Mouse (Mus musculus) gonadal fat pad, adult 2 months (tissue): Measurements from ENCODE around the gene Mkrn1. TPM values are rescaled to one million over a fixed set of nuclear protein-coding genes. Genes with fewer than 3 reads are reported as not detected.
"Not testable (repeated sequence)": the region's sequence is repeated elsewhere in the genome, so short reads cannot be mapped to it uniquely, and the experiment has no call there.

Source experiments
- DNase-seq: peaks from one replicate; pipeline ENCODE4 v3.0.0-alpha.2; 2012; ENCODE audit warnings: low read depth
- polyA plus RNA-seq: library from polyadenylated mRNA; depleted of rRNA; stranded (reverse); fragments of >200 nt; gene quantifications from 2 replicates; pipeline ENCODE4 v1.2.3, GENCODE M21; 2012

Mkrn1 gene
- polyA plus RNA-seq, 1 experiment, result 93.7 TPM

DNA sequence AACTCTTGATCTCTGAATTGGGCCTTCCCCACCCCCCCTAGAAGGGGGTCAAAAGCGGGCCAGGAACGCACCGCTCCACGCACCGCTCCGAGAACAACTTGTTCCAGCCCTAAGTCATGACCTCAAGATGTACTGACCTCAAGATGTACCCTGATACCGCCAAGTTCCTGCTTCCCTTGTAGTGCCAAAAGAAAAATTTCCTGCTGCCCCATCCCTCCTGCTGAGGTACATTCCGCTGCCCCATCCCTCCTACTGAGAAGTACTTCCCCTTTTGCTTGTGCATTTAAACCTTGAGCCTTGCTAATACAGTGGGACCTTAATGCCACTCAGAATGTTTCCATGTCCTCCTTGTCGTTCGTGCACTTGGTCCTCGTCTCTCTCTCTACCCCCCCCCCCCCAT, 10.5 kb upstream of the Mkrn1 start:
- no peak for DNase-seq

DNA sequence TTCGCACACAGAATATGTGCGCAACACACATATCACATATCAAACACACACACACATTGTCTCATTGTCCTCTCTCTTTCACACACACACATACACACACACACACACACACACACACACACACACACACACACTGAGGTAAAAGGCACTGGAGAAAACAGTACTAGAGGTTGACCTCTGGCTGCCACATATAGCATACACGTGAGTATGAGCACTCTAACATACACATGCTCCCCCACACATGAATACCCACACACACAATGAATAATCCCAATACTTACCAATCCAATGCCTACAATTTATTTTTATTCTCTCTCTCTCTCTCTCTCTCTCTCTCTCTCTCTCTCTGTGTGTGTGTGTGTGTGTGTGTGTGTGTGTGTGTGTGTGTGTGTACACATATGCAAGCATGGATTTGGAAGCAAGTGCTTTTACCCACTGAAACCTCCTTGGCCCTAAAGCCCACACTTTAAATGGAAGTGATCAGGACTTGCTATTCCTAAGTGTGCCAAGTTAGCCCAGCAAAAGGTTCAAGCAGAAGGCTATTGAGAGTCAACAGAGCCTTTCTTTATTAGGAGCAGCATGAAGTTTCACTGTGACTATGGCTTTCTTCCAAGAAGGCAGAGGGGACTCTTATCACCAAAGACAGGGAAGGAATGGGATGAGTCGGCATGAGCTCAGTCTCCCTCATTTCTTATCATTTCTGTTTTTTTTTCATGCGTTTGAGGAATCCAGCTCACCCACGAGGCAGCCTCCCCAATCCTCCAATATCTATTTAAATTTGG, 8.9 kb upstream of the Mkrn1 start:
- no peak for DNase-seq

DNA sequence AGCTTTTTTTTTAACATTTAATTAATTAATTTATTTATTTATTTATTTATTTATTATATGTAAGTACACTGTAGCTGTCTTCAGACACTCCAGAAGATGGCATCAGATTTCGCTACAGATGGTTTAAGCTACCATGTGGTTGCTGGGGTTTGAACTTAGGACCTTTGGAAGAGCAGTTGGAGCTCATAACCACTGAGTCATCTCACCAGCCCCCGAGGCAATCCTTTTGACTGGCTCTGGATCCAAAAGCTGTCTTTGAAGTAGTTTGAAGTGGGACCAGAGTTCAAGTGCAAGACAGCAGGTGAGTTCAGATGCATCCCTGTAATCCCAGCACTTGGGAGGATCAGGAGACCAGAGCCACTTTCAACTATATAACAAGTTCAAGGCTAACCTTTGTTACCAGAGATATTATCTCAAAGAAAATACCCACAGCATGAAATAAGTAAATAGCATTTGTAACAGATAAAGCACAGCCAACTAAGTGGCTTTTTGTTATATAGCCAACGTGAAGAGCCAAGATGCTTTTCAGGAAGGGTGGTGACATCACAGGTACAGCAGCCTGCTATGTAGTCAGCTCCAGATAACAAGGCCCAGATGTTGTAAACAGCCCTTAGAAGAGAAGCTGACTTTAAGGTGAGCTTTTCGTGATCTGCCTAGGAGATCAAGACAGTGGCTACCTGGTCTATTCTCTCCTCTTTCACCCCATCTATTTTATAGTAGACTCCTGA, 7.2 kb upstream of the Mkrn1 start:
- DNase-seq, result no peak

DNA sequence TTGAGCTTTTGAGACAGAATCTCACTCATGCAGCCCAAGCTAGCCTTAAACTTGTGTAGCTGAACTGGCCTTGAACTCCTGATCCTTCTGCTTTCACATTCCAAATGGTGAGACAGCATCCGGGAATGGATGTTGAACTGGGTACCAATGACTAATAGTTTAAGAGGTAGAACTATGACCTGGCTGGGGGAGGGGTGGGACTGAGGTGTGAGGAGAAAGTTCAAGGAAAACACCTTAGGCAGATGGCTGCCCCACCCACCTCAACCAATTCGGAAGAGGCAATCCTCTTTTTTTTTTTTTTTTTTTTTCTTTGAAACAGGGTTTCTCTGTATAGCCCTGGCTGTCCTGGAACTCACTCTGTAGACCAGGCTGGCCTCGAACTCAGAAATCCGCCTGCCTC, 6.5 kb upstream of the Mkrn1 start:
- no peak for DNase-seq

DNA sequence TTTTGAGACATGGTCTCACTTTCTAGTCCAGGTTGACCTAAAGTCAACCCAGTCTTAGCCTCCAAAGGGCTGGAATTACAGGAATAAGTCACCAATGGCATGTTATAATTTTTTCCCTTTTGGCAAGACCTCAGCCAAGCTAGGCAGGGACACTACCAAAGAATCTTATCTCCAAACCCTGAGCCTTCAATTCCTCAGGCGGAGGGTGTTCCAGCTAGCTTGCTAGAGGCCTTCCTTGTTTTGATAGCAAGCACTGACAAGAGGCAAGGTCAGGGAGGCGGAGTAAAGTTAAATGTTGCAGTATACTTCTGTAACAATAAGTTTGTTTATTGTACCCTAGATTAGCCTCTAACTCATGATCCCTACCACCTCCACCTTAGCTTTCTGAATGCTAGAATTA, 4.9 kb upstream of the Mkrn1 start:
- DNase-seq, result no peak

DNA sequence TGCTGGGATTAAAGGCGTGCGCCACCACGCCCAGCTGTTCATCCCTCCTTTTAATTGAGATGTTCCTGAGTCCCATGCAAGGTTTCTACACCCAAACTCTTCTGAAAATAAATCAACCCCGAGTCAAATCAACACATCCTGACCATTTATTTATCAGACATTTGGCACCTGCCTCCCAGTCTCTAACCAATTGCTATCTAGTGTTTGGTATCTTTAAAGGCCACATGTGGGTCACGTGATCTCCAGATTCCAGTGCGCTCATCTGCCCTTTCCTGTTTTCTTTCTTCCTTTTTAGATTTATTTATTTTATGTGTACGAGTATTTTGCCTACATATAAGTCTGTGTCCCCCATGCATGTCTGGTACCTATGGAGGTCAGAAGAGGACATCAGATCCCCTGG, 3.4 kb upstream of the Mkrn1 start:
- no peak for DNase-seq

DNA sequence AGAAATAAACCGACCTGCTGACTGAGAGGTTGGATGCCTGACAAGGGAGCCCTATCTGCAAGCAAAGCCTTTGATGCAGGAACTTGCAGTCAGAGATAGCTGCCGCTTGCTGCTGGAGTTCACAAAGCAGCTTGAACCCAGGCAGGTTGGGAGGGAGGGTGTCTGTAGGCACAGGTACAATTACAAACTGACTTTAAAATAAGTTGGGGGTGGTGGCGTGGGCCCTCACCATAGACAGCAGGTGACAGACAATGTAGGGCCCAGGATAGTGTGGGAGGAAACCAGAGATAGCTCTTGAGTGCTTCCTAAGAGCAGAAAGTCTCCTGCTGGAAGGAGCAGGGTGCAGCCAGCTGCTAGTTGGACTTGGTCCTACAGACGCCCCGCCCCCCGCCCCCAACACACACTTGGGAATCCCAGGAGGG, 2.9 kb upstream of the Mkrn1 start:
- DNase-seq, result no peak

DNA sequence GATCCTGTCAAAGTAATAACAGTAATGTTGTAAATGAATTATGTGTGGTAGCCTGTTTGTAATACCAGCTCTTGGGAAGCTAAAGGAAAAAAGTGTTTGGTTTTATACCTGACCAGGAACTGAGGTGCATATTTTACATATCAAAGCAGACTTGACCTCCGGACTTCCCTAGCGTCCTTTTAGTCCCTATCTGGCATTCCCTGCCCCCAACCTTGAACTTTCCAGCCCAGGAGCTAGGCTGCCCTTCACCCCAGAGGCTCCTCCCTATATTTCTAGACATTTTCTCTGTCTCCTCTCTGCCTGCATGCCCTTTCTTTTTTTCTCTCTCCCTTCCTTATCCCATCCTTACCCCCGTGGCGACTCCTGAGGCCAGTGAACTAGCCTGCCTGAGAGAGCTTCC, 605 bp upstream of the Mkrn1 start:
- DNase-seq, result no peak

DNA sequence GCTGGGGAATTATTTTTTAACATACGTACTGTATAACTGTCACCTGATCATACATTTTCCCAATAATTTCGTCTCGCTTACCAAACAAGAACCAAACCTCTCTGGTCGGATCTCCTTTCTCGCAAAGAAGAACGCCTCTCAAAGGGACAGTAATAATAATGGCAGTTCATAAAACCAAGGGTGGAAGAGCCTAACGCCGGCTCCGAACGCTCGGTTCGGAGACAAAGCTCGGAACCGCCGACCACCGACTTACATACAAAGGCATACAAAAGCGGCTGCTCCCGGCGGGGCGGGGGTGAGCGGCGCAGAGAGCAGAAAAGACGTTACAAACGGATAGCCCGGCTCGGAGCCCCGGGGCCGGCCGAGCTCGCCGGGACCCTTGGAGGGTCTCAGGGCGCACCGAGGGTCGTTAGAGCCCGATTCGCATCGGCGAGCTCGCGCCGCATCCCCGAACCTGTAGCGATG, 844 bp downstream of the Mkrn1 start:
- DNase-seq, result no peak

DNA sequence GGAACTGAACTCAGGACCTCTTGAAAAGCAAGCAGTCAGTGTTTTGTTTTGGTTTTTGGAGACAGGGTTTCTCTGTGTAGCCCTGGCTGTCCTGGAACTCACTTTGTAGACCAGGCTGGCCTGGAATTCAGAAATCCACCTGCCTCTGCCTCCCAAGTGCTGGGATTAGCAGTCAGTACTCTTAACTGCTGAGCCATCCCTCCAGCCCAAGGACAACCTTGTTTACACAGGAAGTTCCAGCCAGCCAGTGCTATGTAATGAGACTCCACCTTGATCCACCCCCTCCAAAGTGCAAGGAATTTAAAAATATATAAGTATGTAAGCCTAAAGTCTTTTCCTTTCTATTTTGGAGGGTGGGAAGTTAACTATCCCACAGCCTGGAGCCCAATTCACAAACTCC, 3.6 kb downstream of the Mkrn1 start:
- DNase-seq, result not testable (repeated sequence)

DNA sequence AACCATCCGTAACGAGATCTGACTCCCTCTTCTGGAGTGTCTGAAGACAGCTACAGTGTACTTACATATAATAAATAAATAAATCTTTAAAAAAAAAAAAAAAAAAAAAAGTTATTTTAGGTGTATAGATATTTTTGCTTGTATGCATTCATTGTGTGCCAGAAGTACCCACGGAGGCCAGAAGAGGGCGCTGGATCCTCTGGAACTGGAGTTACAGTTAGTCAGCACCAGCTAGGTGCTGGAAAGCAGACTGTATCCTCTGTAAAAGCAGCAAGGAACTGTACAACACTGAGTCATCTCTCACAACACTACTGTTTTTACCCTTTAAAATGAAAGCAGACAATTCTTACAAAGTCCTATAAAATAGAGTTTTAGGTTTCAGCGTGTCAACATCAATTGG, 4.5 kb downstream of the Mkrn1 start:
- DNase-seq, result no peak

DNA sequence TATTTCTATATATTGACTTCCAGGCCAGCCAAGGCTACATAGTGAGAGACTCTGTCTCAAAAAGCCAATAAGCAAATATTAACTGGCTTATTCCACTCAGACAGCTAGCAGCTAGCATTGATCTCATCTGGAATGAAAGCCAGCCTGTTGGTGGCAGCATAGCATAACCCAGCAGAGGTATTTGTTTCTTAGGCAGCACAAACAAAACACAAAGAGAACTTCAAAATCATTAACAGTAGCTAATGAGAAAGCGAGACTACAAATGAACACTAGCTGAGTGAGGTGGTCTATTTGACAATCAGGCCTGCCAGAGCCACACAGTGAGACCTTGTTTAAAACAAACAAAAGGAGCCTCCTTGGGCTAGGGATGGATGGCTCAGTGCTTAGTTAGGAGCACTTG, 6.2 kb downstream of the Mkrn1 start:
- DNase-seq, result no peak

DNA sequence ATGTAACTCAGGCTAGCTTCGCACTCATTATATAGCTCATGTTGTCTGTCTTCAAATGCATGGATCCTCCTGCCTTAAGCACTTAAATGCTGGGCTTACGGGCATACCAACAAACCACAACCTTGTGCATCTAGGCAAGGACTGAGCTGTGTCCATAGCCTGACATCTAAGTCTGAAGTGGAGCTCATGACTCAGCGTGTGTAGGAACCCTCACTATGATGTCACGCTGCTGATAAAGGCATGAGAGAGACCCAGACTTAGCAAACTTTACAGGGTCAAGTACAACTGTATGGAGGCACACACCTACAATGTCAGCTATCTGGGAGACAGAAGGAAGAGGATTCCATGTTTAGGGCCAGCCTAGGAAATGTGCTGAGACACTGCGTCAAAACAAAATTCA, 13.8 kb downstream of the Mkrn1 start:
- DNase-seq, result no peak

DNA sequence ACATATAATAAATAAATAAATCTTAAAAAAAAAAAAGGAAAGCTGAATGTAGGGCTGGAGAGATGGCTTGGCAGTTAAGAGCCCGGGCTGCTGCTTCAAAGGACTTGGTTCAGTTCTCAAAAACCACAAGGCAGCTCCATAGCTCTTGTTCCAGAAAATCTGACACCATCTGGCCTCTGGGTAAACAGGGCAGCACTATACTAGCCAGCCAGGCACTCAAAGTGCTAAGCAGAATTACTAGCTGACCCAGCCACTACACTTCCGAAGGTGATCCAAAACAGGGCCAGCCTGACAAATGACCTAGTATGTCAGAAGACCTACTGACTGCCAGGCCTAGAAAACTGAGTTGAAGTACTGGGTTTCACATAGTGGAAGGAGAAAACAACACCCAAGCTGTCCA, 17.1 kb downstream of the Mkrn1 start:
- no peak for DNase-seq

DNA sequence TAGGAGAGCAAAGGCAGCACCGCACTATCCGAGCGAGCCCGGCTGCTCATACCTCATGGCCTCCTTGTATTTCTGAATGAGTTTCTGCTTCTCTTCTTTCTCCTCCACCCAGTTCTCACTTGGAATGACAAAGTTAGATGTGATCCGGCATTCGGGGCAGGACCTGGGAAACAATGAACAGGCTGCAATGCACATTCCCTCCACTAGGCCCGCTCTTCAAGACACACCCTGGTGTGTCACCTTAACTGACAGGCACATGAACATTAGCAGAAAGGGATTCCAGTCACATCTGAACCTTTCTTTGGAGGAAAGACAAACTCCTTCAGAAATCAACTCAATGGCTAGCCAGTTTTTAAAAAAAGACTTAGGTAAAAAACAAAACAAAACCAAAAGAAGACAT, 19.9 kb downstream of the Mkrn1 start:
- DNase-seq, result no peak

DNA sequence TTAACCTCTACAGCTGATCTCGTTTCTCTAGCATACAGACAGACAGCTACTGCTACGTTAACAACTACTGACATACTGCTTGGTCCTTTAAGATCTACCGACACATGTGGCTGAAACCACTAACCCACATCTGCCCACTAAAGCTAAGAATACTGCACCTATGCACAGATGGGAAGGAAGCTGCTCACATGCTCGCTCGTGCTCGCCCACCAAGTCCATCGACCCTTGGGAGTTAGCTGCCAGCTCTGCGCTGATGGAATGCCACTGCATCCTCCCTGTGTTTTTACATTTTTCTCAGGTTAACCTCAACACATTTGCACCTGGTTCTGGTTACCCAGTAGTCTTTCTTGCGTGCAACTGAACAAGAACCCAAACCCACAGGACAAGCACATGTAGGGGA, 21.9 kb downstream of the Mkrn1 start:
- no peak for DNase-seq

DNA sequence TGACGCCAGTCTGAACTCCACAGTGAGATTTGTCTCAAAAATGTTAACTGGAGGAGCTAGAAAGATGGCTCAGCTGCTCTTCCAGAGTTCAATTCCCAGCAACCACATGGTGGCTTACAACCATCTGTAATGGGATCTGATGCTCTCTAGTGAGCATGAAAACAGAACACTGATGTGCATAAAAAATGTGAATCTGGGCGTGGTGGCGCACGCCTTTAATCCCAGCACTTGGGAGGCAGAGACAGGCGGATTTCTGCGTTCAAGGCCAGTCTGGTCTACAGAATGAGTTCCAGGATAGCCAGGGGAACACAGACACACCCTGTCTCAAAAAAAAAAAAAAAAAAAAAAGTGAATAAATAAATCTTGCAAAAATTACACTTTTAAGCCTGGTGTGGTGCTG, 23.2 kb downstream of the Mkrn1 start:
- DNase-seq, result no peak

DNA sequence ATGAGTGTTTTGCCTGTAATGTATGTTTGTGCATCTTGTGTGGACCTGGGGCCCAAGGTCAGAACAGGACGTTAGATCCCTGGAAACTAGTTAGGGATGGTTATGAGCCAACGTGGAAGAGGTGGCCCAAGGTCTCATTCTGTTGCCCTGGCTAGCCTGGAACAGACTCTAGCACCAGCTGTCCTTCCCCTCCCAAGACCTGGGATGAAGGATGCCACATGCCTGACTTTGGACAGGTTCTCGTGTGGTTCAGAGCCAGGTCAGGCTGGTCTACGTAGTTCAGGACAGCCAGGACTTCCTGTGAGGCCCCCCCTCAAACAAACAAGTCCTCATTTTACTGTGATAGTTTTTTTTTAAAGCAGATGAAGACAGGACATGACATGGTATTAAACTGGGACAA, 24.3 kb downstream of the Mkrn1 start:
- no peak for DNase-seq

DNA sequence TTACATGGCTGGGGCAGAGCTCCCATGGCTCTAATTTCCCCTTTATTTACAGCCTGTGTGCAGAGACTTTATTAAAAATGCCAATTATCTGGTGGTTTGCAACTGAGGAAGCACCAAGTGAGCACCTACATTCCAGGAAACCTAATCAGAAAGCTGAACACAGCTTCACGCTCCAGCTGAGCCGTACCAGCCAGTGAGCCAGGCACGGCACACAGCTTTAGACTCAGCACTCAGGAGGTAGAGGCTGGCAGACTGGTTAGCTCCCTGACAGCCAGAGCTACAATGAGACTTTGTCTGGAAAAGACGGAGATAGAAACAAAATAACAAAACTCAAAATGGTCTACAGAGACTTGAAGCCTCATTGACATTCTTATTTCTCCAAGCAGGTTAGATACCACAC, 24.8 kb downstream of the Mkrn1 start:
- DNase-seq, result no peak

DNA sequence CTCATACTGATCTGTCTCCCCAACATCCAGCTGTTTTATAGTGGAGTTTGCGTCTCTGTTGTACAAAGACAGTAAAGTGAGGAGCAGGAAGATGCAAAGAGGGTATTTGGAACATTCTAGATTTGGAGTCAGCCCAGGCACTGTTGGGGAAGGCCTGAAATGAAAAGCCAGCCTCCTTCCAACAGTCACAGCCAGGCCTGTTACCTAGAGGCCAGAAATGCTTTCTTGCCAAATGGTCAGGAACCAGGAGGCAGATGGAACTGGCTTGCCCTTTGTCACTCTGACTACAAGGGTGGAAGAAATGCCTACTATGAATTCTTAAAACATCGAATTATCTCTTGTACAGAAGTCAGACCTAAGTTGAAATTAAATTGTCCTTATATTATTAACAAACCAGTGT, 30.3 kb downstream of the Mkrn1 start:
- DNase-seq, result no peak

DNA sequence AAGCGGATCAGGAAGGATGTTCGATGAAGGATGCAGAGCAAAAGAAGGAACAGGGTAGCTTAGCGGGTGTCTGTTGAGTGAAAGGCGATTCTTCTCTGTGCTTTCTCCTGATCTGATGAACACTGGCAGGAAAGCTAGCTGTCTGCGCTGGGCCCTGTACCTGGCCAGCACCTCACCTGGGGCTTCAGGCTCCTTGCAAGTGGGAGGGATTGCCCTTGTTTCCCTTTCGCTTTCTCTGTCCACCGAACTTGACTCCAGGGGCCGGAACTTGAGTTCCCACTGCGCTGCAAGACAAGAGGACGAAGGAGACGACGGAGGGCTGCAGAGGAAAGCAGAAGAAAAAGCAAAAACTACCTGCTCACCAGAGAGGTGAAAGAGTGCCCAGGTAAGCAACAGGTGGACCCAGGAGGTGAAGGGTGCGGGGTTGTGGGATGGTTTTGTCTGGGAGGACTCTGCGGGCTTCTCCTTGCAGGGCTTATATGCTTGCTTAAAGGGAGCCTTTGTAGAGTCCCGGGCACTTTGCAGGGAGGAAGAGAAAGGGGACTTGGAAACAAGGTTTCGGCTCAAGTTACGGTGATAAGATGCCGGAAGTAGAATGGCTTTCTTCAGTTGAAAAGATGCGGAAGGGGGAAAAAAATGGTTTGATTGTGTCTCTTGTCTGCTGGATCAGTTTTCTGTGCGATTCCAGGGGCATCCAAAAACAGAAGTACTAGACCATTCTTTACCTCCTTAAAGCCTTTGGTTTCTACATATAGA, 39.0 kb downstream of the Mkrn1 start, which contains the start of gene Rab19:
Gene Rab19, plus strand, starts transcription at position 51 of the 756 bp plus-strand sequence.
- DNase-seq, result no peak

DNA sequence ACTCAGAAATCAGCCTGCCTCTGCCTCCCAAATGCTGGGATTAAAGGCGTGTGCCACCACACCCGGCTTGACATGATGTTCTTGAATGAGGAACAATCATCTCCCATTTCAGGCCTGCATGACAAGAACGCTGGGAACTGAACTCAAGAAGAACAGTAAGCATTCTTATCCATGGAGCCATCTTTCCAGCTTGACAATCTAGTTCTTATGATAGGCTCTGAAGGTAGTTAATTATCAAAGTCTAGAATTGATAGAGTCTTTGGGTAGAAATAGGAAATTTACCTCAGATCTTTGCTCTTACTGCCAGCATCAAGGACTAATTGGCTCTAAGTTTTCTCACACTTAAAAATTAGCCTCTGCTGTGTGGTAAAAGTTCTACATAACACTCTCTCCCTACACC, 40.0 kb downstream of the Mkrn1 start:
- DNase-seq, result no peak

DNA sequence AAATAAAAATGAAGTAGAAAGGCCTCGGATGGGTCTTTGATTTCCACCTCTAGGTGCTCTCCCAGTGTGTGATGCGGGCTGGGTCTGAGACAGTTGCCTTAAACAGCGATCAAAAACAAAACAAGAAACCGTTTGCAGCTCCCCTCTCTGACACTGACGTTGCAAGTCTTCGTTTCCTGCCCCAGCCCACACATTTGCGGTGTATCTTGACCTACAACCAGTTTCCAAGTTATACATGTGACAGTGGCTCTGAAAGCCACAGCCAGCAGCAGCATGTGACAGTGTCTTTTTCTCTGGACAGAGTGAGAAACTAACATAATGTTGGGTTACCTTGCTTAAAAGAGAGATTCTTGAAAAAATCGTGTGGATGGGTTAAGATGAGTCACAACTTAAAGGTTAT, 40.5 kb downstream of the Mkrn1 start:
- no peak for DNase-seq
